Mouse (Mus musculus) retina, postnatal 1 day (tissue): Measurements from ENCODE around the gene Krtap17-1.

Source experiments
- DNase-seq: peaks from one replicate; pipeline ENCODE4 v3.0.0-alpha.2; 2012

Krtap17-1 gene

GRCm38 (mm10) chr11:99964213-99964612 lies 29.6 kb downstream of the Krtap17-1 start:
- DNase-seq, result peak; percentile 10

- no peak for DNase-seq
These were observed 45.6 kb downstream of the Krtap17-1 start, which contains the start of gene Krtap9-5 for GRCm38 (mm10) chr11:99948175-99948574. Gene Krtap9-5, plus strand, starts transcription at chr11:99948475.
